Comparison of ENCODE assay signal across 9 mouse cellular contexts in genomic region chr5:66559591-66560175, GRCm38 (mm10). TPM values are rescaled to one million over a fixed set of nuclear protein-coding genes. Genes with fewer than 3 reads are reported as not detected.
DNase-seq lines count a peak whose midpoint lies in the region; ATAC-seq and TF ChIP-seq lines count a peak whose summit lies in the region.
"Had no signal": no experiment of that assay in that cellular context is flagged by ENCODE, and none has a peak within 500 bp of the region (broad histone marks: within the 10 kb centered on the region; RNA-seq: fewer than 3 reads in every experiment).

No protein-coding gene starts in this region.

- H3K4me3 ChIP-seq in forebrain, embryonic 11.5 days (ENCODE audit: low read depth, low read length): no peak overlapping the region
- H3K4me3 ChIP-seq in forebrain, postnatal 0 days (ENCODE audit: low read depth, low read length): no peak overlapping the region
- H3K4me3 ChIP-seq in C2C12 (ENCODE audit: insufficient read depth, poor library complexity, severe bottlenecking): no peak overlapping the region
- no peak overlapping the region for H3K4me3 ChIP-seq in embryonic facial prominence, embryonic 14.5 days (ENCODE audit: low read depth, low read length)
- H3K4me3 ChIP-seq in kidney, embryonic 15.5 days (replicated peaks): no peak overlapping the region
- H3K4me3 ChIP-seq: neural tube, embryonic 12.5 days had no signal

- H3K27me3 ChIP-seq in forebrain, embryonic 11.5 days (ENCODE audit: control insufficient read depth, insufficient read depth, low read length): no peaks in the 10 kb centered on the region
- no peaks in the 10 kb centered on the region for H3K27me3 ChIP-seq in forebrain, postnatal 0 days (ENCODE audit: insufficient read depth, low read length)
- no peaks in the 10 kb centered on the region for H3K27me3 ChIP-seq in C2C12 (ENCODE audit: control insufficient read depth, insufficient read depth, insufficient read length)
- H3K27me3 ChIP-seq in embryonic facial prominence, embryonic 14.5 days (replicated peaks; ENCODE audit: control insufficient read depth, insufficient read depth, low read length): no peaks in the 10 kb centered on the region
- no peaks in the 10 kb centered on the region for H3K27me3 ChIP-seq in kidney, embryonic 15.5 days
- H3K27me3 ChIP-seq: neural tube, embryonic 12.5 days had no signal

- H3K79me2 ChIP-seq in C2C12 (ENCODE audit: control insufficient read depth, insufficient read depth): peaks cover 100% of the 10 kb centered on the region

- H3K4me1 ChIP-seq in forebrain, embryonic 11.5 days (replicated peaks; ENCODE audit: control insufficient read depth, insufficient read depth, low read length): 0 out of 2 replicates have a peak, but pooled peaks cover 2% of the 10 kb centered on the region
- no peaks in the 10 kb centered on the region for H3K4me1 ChIP-seq in forebrain, postnatal 0 days (ENCODE audit: insufficient read depth)
- peaks cover 11% of the 10 kb centered on the region; the same call in 1 of the 2 replicates for H3K4me1 ChIP-seq in embryonic facial prominence, embryonic 14.5 days (ENCODE audit: control insufficient read depth, insufficient read depth, low read length)
- peaks cover 23% of the 10 kb centered on the region; the same call in 1 of the 2 replicates for H3K4me1 ChIP-seq in kidney, embryonic 15.5 days
- H3K4me1 ChIP-seq: neural tube, embryonic 12.5 days had no signal

- H3K36me3 ChIP-seq in forebrain, embryonic 11.5 days (ENCODE audit: control insufficient read depth, insufficient read depth, low read length): no peaks in the 10 kb centered on the region
- no peaks in the 10 kb centered on the region for H3K36me3 ChIP-seq in forebrain, postnatal 0 days (ENCODE audit: insufficient read depth)
- peaks cover 3% of the 10 kb centered on the region for H3K36me3 ChIP-seq in C2C12 (ENCODE audit: control insufficient read depth, insufficient read depth)
- H3K36me3 ChIP-seq in embryonic facial prominence, embryonic 14.5 days (ENCODE audit: control insufficient read depth, insufficient read depth, low read length): no peaks in the 10 kb centered on the region
- H3K36me3 ChIP-seq in kidney, embryonic 15.5 days: no peaks in the 10 kb centered on the region
- H3K36me3 ChIP-seq: neural tube, embryonic 12.5 days had no signal

- no peak overlapping the region for H3K4me2 ChIP-seq in forebrain, embryonic 11.5 days (ENCODE audit: low read depth, low read length, severe bottlenecking)
- no peak overlapping the region for H3K4me2 ChIP-seq in forebrain, postnatal 0 days (ENCODE audit: low read depth)
- H3K4me2 ChIP-seq in embryonic facial prominence, embryonic 14.5 days (ENCODE audit: low read depth, low read length): no peak overlapping the region
- no peak overlapping the region for H3K4me2 ChIP-seq in kidney, embryonic 15.5 days
- H3K4me2 ChIP-seq: neural tube, embryonic 12.5 days had no signal

- peaks cover 83% of the 10 kb centered on the region for H3K79me3 ChIP-seq in C2C12 (ENCODE audit: low read depth)

- WGBS in forebrain, embryonic 11.5 days: 68% methylated on average over 8 of the region's 8 CpGs
- WGBS in forebrain, postnatal 0 days: 58% methylated on average over 8 of the region's 8 CpGs
- WGBS in embryonic facial prominence, embryonic 14.5 days: 70% methylated on average over 7 of the region's 8 CpGs
- 52% methylated on average over 8 of the region's 8 CpGs for WGBS in kidney, embryonic 15.5 days

- DNase-seq in forebrain, embryonic 11.5 days (ENCODE audit: low spot score): peak; percentile 42
- DNase-seq in forebrain, postnatal 0 days: no peak
- DNase-seq in embryonic facial prominence, embryonic 14.5 days (ENCODE audit: low spot score): peak; percentile 65
- DNase-seq in embryo, embryonic 10.5 days (ENCODE audit: low spot score): no peak
- DNase-seq in layer of hippocampus, adult 9-11 months: no peak

- no peak for ATAC-seq in forebrain, embryonic 11.5 days (replicated peaks; ENCODE audit: low FRiP score)
- ATAC-seq in forebrain, postnatal 0 days: no peak; the same call in 1 of the 2 replicates
- ATAC-seq in embryonic facial prominence, embryonic 14.5 days (ENCODE audit: low read depth): peak; percentile 33; the same call in 1 of the 2 replicates
- ATAC-seq in kidney, embryonic 15.5 days (replicated peaks; ENCODE audit: low FRiP score): peak; percentile 56; the same call in 1 of the 2 replicates
- no peak for ATAC-seq in CD4-positive, CD25-positive, alpha-beta regulatory T cell, adult 4 months

- no peak overlapping the region for H3K27ac ChIP-seq in forebrain, embryonic 11.5 days (ENCODE audit: low read depth, low read length)
- no peak overlapping the region for H3K27ac ChIP-seq in forebrain, postnatal 0 days (ENCODE audit: low read depth, low read length)
- H3K27ac ChIP-seq in embryonic facial prominence, embryonic 14.5 days (replicated peaks; ENCODE audit: low read depth, low read length): no peak overlapping the region
- peak overlapping the region; percentile 63 for H3K27ac ChIP-seq in kidney, embryonic 15.5 days
- H3K27ac ChIP-seq: neural tube, embryonic 12.5 days had no signal

- peaks cover 4% of the 10 kb centered on the region; the same call in 1 of the 2 replicates for H3K9me3 ChIP-seq in forebrain, embryonic 11.5 days (ENCODE audit: control insufficient read depth, low read length)
- H3K9me3 ChIP-seq in forebrain, postnatal 0 days (ENCODE audit: low read length): no peaks in the 10 kb centered on the region
- peaks cover 5% of the 10 kb centered on the region; the same call in 1 of the 2 replicates for H3K9me3 ChIP-seq in embryonic facial prominence, embryonic 14.5 days (ENCODE audit: control insufficient read depth, low read length)
- no peaks in the 10 kb centered on the region for H3K9me3 ChIP-seq in kidney, embryonic 15.5 days (replicated peaks)
- H3K9me3 ChIP-seq: neural tube, embryonic 12.5 days had no signal

- no peak overlapping the region for H3K9ac ChIP-seq in forebrain, embryonic 11.5 days (ENCODE audit: low read length)
- H3K9ac ChIP-seq in forebrain, postnatal 0 days: no peak overlapping the region
- no peak overlapping the region for H3K9ac ChIP-seq in embryonic facial prominence, embryonic 14.5 days (ENCODE audit: low read depth, low read length)
- H3K9ac ChIP-seq in kidney, embryonic 15.5 days: no peak overlapping the region
- H3K9ac ChIP-seq: neural tube, embryonic 12.5 days had no signal

- no peak for TF ChIP-seq CTCF in forebrain, postnatal 0 days (IDR thresholded peaks at IDR 0.05; ENCODE audit: low read depth)
- TF ChIP-seq CTCF in C2C12 (IDR thresholded peaks at IDR 0.05; ENCODE audit: control insufficient read depth, insufficient read depth, insufficient read length): no peak

- H3ac ChIP-seq in C2C12 (ENCODE audit: control insufficient read depth, insufficient read length, low read depth): no peak overlapping the region

TF ChIP-seq in C2C12, 6 proteins besides CTCF, POLR2A, EP300 and RAD21:
- TF ChIP-seq FOSL1 (IDR thresholded peaks at IDR 0.05; ENCODE audit: insufficient read depth, low read length, poor library complexity, severe bottlenecking) (peak; percentile 13), CEBPB (IDR thresholded peaks at IDR 0.05; ENCODE audit: low read depth) (no peak), MYOD1 (IDR thresholded peaks at IDR 0.05; ENCODE audit: control insufficient read depth, insufficient read length, low read depth) (peak; percentile 94)

RNA-seq across cellular contexts. Expression of gene Apbb2, which starts 58.9 kb away (rescaled TPM):
- 35.1 and 35.3 TPM in 2 replicates for polyA plus RNA-seq in forebrain, embryonic 11.5 days (2014; fragmentation: Nextera tagmentation; extraction: Ambion mirVana)
- 54.5 and 64.6 TPM in 2 replicates for total RNA-seq in forebrain, postnatal 0 days (2014; rRNA removed)
- 56.2 and 77.2 TPM in 2 replicates for polyA plus RNA-seq in forebrain, postnatal 0 days (2015; fragmentation: Nextera tagmentation; extraction: Ambion mirVana)
- polyA plus RNA-seq in C2C12 (2012; fragmentation: generic; extraction: Trizol): 22.6 TPM
- polyA plus RNA-seq in embryonic facial prominence, embryonic 14.5 days (2014; fragmentation: Nextera tagmentation; extraction: Ambion mirVana): 39.8 and 47.9 TPM in 2 replicates
- polyA plus RNA-seq in kidney, embryonic 15.5 days (2015; fragmentation: Nextera tagmentation; extraction: Ambion mirVana): 57.5 and 65.4 TPM in 2 replicates
- polyA plus RNA-seq in CD4-positive, CD25-positive, alpha-beta regulatory T cell, adult 4 months (2017; shearing (Covaris generic)): 1 to 10 TPM in 1 of 2 experiments, under 1 TPM in 1; 0.93 to 6.7 TPM

Comparison
In these comparisons a context has a peak if more than half of its experiments do, and no peak if none do; other contexts are left out.
1. DNase-seq: peak in forebrain, embryonic 11.5 days (single experiment) and embryonic facial prominence, embryonic 14.5 days (single experiment); none in forebrain, postnatal 0 days (single experiment), embryo, embryonic 10.5 days (single experiment) and layer of hippocampus, adult 9-11 months (single experiment).
2. ATAC-seq: peak in embryonic facial prominence, embryonic 14.5 days (single experiment) and kidney, embryonic 15.5 days (single experiment); none in forebrain, embryonic 11.5 days (single experiment), forebrain, postnatal 0 days (single experiment) and CD4-positive, CD25-positive, alpha-beta regulatory T cell, adult 4 months (single experiment).